Mouse (Mus musculus): ENCODE data around the gene Parvg. TPM values are rescaled to one million over a fixed set of nuclear protein-coding genes. Genes with fewer than 3 reads are reported as not detected.
"Not testable (repeated sequence)": the region's sequence is repeated elsewhere in the genome, so short reads cannot be mapped to it uniquely, and the experiment has no call there.

Parvg gene
- polyA plus RNA-seq, 1 experiment from 2014 or later, result 2.1 TPM

DNA sequence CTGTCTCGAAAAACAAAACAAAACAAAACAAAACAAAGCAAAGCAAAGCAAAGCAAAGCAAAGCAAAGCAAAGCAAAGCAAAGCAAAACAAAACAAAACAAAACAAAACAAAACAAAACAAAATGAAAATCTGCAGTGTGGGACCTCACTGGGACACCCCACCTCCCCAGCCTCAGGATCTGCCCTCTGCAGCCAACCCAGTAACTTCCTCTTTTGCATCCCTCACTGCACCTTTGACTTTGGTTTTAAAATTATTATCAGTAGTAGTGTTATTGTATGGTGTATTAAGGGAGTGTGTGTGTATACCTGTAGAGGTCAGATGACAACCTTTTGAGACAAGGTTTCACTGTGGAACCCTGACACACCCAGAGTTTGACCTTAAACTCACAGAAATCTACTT, 34.9 kb upstream of the Parvg start:
- H3K27ac ChIP-seq (ENCODE audit: low read length); H3K9me3 ChIP-seq (ENCODE audit: low read length); H3K9ac ChIP-seq (replicated peaks; ENCODE audit: low read length); H3K36me3 ChIP-seq (ENCODE audit: insufficient read depth, low read length); ATAC-seq (ENCODE audit: low FRiP score, low TSS enrichment); H3K4me2 ChIP-seq (replicated peaks; ENCODE audit: low read depth, low read length); H3K4me3 ChIP-seq (ENCODE audit: low read length); H3K27me3 ChIP-seq (ENCODE audit: insufficient read depth, low read length); H3K4me1 ChIP-seq (ENCODE audit: insufficient read depth, low read length): not testable (repeated sequence)
- WGBS, result 94% methylated on average over 1 of the region's 1 CpGs

DNA sequence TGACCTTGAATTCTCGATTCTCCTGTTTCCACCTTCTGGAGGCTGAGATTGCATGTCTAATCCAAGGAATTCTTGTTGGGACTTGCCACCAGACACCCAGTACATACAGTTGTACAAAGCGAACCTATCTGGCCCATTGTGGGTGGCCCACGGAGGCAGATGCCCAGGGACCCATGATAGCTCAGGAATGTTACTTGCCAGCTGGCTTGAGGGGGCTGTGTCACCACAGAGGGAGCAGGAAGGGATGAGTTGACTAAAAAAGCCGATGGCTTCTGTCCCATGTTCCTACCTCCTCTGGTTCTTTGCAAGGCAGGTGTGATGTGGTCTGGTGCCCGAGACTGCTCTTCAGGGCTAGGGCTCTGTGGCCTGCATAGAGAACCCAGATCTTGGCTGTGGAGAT, 32.7 kb upstream of the Parvg start:
- ATAC-seq (ENCODE audit: low FRiP score, low TSS enrichment), result no peak
- H3K27me3 ChIP-seq (ENCODE audit: insufficient read depth, low read length), result no peaks in the 10 kb centered on the region
- 0 out of 2 replicates have a peak, but pooled peaks cover 2% of the 10 kb centered on the region for H3K4me1 ChIP-seq (ENCODE audit: insufficient read depth, low read length)
- H3K36me3 ChIP-seq (ENCODE audit: insufficient read depth, low read length), result no peaks in the 10 kb centered on the region
- H3K4me2 ChIP-seq (replicated peaks; ENCODE audit: low read depth, low read length), result no peak overlapping the region
- no peak overlapping the region for H3K4me3 ChIP-seq (ENCODE audit: low read length)
- 93% methylated on average over 5 of the region's 5 CpGs for WGBS
- no peaks in the 10 kb centered on the region for H3K9me3 ChIP-seq (ENCODE audit: low read length)
- H3K27ac ChIP-seq (ENCODE audit: low read length), result no peak overlapping the region
- no peak overlapping the region for H3K9ac ChIP-seq (replicated peaks; ENCODE audit: low read length)

GRCm38 (mm10) chr15:84293590-84293989, 30.2 kb upstream of the Parvg start:
- Histone ChIP-seq H3K27ac (ENCODE audit: low read length) (no peak overlapping the region), H3K4me3 (ENCODE audit: low read length) (no peak overlapping the region), H3K9ac (replicated peaks; ENCODE audit: low read length) (no peak overlapping the region), H3K4me2 (replicated peaks; ENCODE audit: low read depth, low read length) (no peak overlapping the region), H3K9me3 (ENCODE audit: low read length) (no peaks in the 10 kb centered on the region), H3K27me3 (ENCODE audit: insufficient read depth, low read length) (0 out of 2 replicates have a peak, but pooled peaks cover 2% of the 10 kb centered on the region), H3K36me3 (ENCODE audit: insufficient read depth, low read length) (no peaks in the 10 kb centered on the region), H3K4me1 (ENCODE audit: insufficient read depth, low read length) (peaks cover 10% of the 10 kb centered on the region)
- ATAC-seq (ENCODE audit: low FRiP score, low TSS enrichment), result no peak
- WGBS, result 80% methylated on average over 12 of the region's 12 CpGs

GRCm38 (mm10) chr15:84294391-84294790, 29.4 kb upstream of the Parvg start:
- Histone ChIP-seq H3K4me2 (replicated peaks; ENCODE audit: low read depth, low read length) (no peak overlapping the region), H3K27ac (ENCODE audit: low read length) (no peak overlapping the region), H3K9me3 (ENCODE audit: low read length) (no peaks in the 10 kb centered on the region), H3K27me3 (ENCODE audit: insufficient read depth, low read length) (0 out of 2 replicates have a peak, but pooled peaks cover 2% of the 10 kb centered on the region), H3K4me1 (ENCODE audit: insufficient read depth, low read length) (peaks cover 18% of the 10 kb centered on the region), H3K36me3 (ENCODE audit: insufficient read depth, low read length) (no peaks in the 10 kb centered on the region), H3K4me3 (ENCODE audit: low read length) (no peak overlapping the region), H3K9ac (replicated peaks; ENCODE audit: low read length) (no peak overlapping the region)
- ATAC-seq (ENCODE audit: low FRiP score, low TSS enrichment), result no peak
- 83% methylated on average over 9 of the region's 9 CpGs for WGBS

DNA sequence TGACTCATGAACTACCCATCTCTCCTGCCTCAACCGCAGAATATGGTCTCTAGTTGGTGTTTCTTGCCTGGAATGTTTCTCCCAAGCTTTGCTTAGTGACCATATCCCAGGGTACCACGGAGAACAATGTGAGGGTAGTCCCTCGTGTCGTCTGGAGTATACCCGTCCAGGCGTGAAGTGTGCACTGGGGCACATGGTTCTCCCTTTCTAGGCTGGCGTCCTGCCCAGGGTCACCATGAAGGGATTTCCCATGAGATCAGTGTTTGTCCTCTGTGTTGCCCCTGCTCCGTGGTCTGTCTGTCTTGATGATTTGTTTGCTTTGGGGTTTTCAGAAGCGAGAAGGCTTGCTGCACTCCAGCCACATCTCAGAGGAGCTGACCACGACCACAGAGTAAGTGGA, 28.6 kb upstream of the Parvg start:
- H3K27me3 ChIP-seq (ENCODE audit: insufficient read depth, low read length), result 0 out of 2 replicates have a peak, but pooled peaks cover 2% of the 10 kb centered on the region
- no peak overlapping the region for H3K27ac ChIP-seq (ENCODE audit: low read length)
- no peaks in the 10 kb centered on the region for H3K36me3 ChIP-seq (ENCODE audit: insufficient read depth, low read length)
- no peak for ATAC-seq (ENCODE audit: low FRiP score, low TSS enrichment)
- H3K4me1 ChIP-seq (ENCODE audit: insufficient read depth, low read length), result peaks cover 26% of the 10 kb centered on the region
- no peak overlapping the region for H3K4me2 ChIP-seq (replicated peaks; ENCODE audit: low read depth, low read length)
- WGBS, result 51% methylated on average over 10 of the region's 10 CpGs
- H3K9me3 ChIP-seq (ENCODE audit: low read length), result no peaks in the 10 kb centered on the region
- H3K4me3 ChIP-seq (ENCODE audit: low read length), result no peak overlapping the region
- H3K9ac ChIP-seq (replicated peaks; ENCODE audit: low read length), result no peak overlapping the region

DNA sequence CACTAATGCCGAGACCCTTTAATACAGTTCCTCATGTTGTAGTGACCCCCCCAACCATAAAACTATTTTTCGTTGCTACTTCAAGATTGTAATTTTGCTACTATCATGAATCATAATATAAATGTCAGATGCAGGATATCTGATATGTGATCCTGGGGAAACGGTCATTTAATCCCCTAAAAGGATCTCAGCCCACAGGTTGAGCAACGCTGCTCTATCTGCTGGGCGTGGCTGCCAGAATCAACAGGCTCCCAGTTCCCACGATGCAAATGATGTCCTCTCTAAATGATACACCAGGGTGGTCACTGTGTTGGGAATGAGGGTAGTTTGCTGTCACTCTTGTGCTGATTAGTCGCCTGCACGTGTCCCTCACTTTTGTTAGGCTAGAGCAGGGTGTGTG, 26.4 kb upstream of the Parvg start:
- H3K4me3 ChIP-seq (ENCODE audit: low read length), result no peak overlapping the region
- H3K27me3 ChIP-seq (ENCODE audit: insufficient read depth, low read length), result 0 out of 2 replicates have a peak, but pooled peaks cover 2% of the 10 kb centered on the region

DNA sequence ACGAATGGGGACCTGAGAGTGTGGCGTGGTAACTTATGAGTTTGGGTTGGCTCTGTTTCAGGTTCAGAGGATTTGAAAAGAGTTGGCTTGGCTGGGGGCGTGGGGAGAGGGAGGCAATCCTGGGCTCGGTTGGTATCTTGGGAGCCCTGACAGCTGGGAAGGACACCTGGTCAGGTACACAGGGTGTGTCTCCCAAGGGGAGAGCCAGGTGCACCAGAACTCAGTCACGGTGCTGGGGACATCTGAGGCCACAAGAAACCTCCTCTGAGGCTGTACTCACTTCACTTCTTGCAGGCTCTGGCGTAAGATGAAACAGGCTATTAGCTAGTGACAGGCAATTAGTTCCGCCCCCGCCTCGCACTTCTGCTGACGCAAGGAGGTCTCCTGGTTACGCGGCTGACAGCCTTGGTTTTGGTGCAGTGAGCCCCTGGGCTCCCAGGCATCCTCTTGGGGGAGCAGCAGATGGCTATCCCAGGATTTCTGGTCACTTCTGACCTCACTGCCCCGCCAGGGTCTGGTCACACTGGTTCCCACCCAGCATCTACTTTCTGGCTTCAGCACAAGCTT, 24.9 kb upstream of the Parvg start:
- Histone ChIP-seq H3K27me3 (ENCODE audit: insufficient read depth, low read length) (0 out of 2 replicates have a peak, but pooled peaks cover 2% of the 10 kb centered on the region), H3K4me1 (ENCODE audit: insufficient read depth, low read length) (peaks cover 52% of the 10 kb centered on the region), H3K27ac (ENCODE audit: low read length) (no peak overlapping the region), H3K4me2 (replicated peaks; ENCODE audit: low read depth, low read length) (no peak overlapping the region; the same call in 1 of the 2 replicates), H3K9ac (replicated peaks; ENCODE audit: low read length) (no peak overlapping the region), H3K36me3 (ENCODE audit: insufficient read depth, low read length) (no peaks in the 10 kb centered on the region), H3K9me3 (ENCODE audit: low read length) (no peaks in the 10 kb centered on the region), H3K4me3 (ENCODE audit: low read length) (no peak overlapping the region)
- 9% methylated on average over 13 of the region's 13 CpGs for WGBS
- ATAC-seq (ENCODE audit: low FRiP score, low TSS enrichment), result peak; percentile 13; the same call in 1 of the 2 replicates

More for the DNA sequence above, 26.4 kb upstream of the Parvg start:
- 40% methylated on average over 8 of the region's 8 CpGs for WGBS
- Histone ChIP-seq H3K36me3 (ENCODE audit: insufficient read depth, low read length) (no peaks in the 10 kb centered on the region), H3K4me1 (ENCODE audit: insufficient read depth, low read length) (peaks cover 41% of the 10 kb centered on the region), H3K9me3 (ENCODE audit: low read length) (no peaks in the 10 kb centered on the region), H3K27ac (ENCODE audit: low read length) (no peak overlapping the region), H3K9ac (replicated peaks; ENCODE audit: low read length) (no peak overlapping the region), H3K4me2 (replicated peaks; ENCODE audit: low read depth, low read length) (no peak overlapping the region)
- ATAC-seq (ENCODE audit: low FRiP score, low TSS enrichment), result no peak

DNA sequence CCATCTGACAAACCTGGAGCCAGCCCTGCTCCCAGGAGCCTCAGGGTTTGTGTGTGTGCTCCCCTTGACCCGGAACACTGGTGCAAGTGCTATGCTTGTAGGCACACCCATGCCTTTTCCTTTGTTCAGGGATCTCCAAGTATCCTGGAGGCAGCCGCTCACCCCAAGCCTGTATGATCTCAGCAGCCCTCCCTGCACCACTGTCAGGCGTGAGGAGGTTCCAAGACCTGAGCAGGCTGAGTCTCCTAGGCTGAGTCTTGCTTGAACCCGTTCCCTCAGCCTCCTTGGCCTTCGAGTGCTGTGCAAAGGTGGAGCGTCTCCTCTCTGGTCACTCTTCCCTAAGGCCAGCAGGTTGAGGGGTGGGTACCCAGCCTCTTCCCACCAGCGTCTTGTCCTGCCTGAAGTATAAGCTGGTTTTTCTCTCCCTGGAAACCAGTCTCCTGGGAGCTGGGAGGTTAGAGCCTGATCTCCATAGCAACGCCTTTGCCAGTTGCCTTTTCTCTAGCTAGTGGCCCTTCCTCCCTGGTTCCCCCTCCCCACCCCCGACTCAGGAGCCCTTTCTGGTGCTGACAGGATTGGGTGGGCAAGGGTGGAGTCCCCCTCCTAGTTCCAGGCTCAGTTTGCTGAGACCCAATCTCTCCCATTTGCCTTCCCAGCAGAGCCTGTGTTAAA, 24.0 kb upstream of the Parvg start:
- 0 out of 2 replicates have a peak, but pooled peaks have one; percentile 11 for ATAC-seq (ENCODE audit: low FRiP score, low TSS enrichment)
- H3K4me2 ChIP-seq (replicated peaks; ENCODE audit: low read depth, low read length), result no peak overlapping the region
- WGBS, result 41% methylated on average over 9 of the region's 9 CpGs
- H3K9me3 ChIP-seq (ENCODE audit: low read length), result no peaks in the 10 kb centered on the region
- 0 out of 2 replicates have a peak, but pooled peaks cover 2% of the 10 kb centered on the region for H3K27me3 ChIP-seq (ENCODE audit: insufficient read depth, low read length)
- peaks cover 52% of the 10 kb centered on the region for H3K4me1 ChIP-seq (ENCODE audit: insufficient read depth, low read length)
- H3K4me3 ChIP-seq (ENCODE audit: low read length), result no peak overlapping the region
- no peaks in the 10 kb centered on the region for H3K36me3 ChIP-seq (ENCODE audit: insufficient read depth, low read length)
- no peak overlapping the region for H3K9ac ChIP-seq (replicated peaks; ENCODE audit: low read length)
- no peak overlapping the region for H3K27ac ChIP-seq (ENCODE audit: low read length)

GRCm38 (mm10) chr15:84300591-84300990, 23.2 kb upstream of the Parvg start:
- H3K4me2 ChIP-seq (replicated peaks; ENCODE audit: low read depth, low read length), result no peak overlapping the region
- no peaks in the 10 kb centered on the region for H3K9me3 ChIP-seq (ENCODE audit: low read length)
- no peak for ATAC-seq (ENCODE audit: low FRiP score, low TSS enrichment)
- peaks cover 59% of the 10 kb centered on the region for H3K4me1 ChIP-seq (ENCODE audit: insufficient read depth, low read length)
- H3K9ac ChIP-seq (replicated peaks; ENCODE audit: low read length), result no peak overlapping the region
- WGBS, result 69% methylated on average over 2 of the region's 2 CpGs
- H3K36me3 ChIP-seq (ENCODE audit: insufficient read depth, low read length), result no peaks in the 10 kb centered on the region
- 0 out of 2 replicates have a peak, but pooled peaks cover 2% of the 10 kb centered on the region for H3K27me3 ChIP-seq (ENCODE audit: insufficient read depth, low read length)
- no peak overlapping the region for H3K4me3 ChIP-seq (ENCODE audit: low read length)
- no peak overlapping the region for H3K27ac ChIP-seq (ENCODE audit: low read length)

- no peak overlapping the region for H3K4me2 ChIP-seq (replicated peaks; ENCODE audit: low read depth, low read length)
- peaks cover 61% of the 10 kb centered on the region for H3K4me1 ChIP-seq (ENCODE audit: insufficient read depth, low read length)
- ATAC-seq (ENCODE audit: low FRiP score, low TSS enrichment), result peak; percentile 29; the same call in 1 of the 2 replicates
- no peak overlapping the region for H3K4me3 ChIP-seq (ENCODE audit: low read length)
- 14% methylated on average over 7 of the region's 7 CpGs for WGBS
- H3K9me3 ChIP-seq (ENCODE audit: low read length), result no peaks in the 10 kb centered on the region
- H3K36me3 ChIP-seq (ENCODE audit: insufficient read depth, low read length), result no peaks in the 10 kb centered on the region
- 0 out of 2 replicates have a peak, but pooled peaks cover 2% of the 10 kb centered on the region for H3K27me3 ChIP-seq (ENCODE audit: insufficient read depth, low read length)
- no peak overlapping the region for H3K9ac ChIP-seq (replicated peaks; ENCODE audit: low read length)
- no peak overlapping the region for H3K27ac ChIP-seq (ENCODE audit: low read length)
Observed at GRCm38 (mm10) chr15:84301026-84301425, 22.8 kb upstream of the Parvg start.

Measured in kidney, embryonic 16.5 days (tissue).